Mouse (Mus musculus) granulocyte monocyte progenitor cell, adult 5-6 weeks (primary cell): ENCODE measurements around the gene Gpcpd1. TPM values are rescaled to one million over a fixed set of nuclear protein-coding genes. Genes with fewer than 3 reads are reported as not detected.

Source experiments
- ATAC-seq: replicated peaks from 2 replicates; pipeline ENCODE4 v1.8.0; 2016; ENCODE audit warnings: mild to moderate bottlenecking, moderate TSS enrichment, inconsistent platforms; ENCODE audit not compliant: poor library complexity, severe bottlenecking
- total RNA-seq, 2 experiments: library from RNA; stranded (forward) in 1 of 2; stranded (reverse) in 1 of 2; fragments of 200-712, 200-1000 nt in 1 of 2; fragments of >200 nt in 1 of 2; fragmentation: Nextera tagmentation in 1 of 2; gene quantifications; 2 replicates each; pipeline ENCODE4 v1.2.3; 2014 to 2017

The Gpcpd1 gene
- total RNA-seq, 2 experiments from 2014 or later: 24.4 to 26.1 TPM

GRCm38 (mm10) chr2:132526110-132526509 is 61.4 kb downstream of the Gpcpd1 start:
- ATAC-seq: no peak

DNA sequence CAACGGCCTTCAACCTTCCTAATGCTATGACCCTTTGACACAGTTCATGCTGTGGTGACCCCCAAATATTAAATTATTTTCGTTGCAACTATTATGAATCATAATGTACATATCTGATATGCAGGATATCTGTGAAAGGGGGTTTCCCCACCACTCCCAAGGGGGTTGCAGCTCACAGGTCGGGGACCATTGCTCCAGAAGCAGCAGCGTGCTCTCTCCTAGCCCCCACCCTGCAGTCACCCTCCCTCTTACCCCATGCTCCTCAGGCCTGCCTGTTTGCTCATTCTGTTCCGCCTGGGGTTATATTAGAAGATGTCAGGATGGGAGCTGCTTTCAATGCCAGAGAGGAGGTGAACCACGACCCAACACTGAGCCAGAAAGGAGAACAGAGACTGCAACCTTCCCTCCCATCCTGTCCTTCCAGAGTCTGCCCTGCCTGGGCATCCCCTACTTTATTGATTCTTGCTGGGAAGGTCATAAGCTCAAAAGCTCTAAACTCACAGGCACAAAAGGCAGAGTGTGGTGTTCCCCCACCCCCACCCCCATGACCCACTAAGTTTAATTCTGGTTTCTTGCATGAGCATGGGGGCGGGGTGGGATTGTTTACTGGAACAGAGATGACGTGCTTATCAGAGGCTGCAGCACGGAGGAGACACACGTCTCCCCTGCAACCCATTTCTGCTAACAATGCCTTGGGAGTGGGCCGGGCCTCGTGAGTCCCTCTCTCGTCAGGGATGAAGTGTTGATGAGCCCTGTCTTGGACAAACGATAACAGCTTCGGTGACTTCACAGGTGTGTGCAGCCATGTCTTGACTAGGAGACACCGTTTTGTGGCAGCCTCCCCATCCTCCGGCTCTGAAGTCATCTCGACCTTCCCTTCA is 69.3 kb downstream of the Gpcpd1 start:
- no peak for ATAC-seq

- no peak for ATAC-seq
Observed at GRCm38 (mm10) chr2:132517194-132517836, 70.2 kb downstream of the Gpcpd1 start.

GRCm38 (mm10) chr2:132516130-132517030 is 71.1 kb downstream of the Gpcpd1 start:
- ATAC-seq: peak; percentile 36; the same call in 1 of the 2 replicates

- no peak for ATAC-seq
Observed at GRCm38 (mm10) chr2:132515607-132516006, 71.9 kb downstream of the Gpcpd1 start.

DNA sequence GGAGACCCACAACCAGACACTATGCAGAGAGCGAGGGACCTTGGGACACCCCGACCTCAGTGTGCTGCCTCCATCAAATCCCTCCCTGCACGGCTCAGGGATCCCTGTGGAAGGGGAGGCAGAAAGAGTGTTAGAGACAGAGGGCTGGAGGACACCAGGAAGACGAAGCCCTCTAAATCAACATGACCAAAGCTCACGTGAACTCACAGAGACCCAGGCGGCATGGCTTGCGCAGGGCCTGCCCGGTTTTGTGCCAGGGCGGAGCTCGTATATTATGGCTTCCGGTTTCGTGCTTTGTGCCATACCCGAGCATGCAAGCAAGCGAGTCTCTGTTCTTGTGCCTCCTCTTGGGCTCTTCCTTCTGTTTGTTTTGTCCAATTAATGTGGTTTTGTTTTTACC is 72.5 kb downstream of the Gpcpd1 start:
- no peak for ATAC-seq

DNA sequence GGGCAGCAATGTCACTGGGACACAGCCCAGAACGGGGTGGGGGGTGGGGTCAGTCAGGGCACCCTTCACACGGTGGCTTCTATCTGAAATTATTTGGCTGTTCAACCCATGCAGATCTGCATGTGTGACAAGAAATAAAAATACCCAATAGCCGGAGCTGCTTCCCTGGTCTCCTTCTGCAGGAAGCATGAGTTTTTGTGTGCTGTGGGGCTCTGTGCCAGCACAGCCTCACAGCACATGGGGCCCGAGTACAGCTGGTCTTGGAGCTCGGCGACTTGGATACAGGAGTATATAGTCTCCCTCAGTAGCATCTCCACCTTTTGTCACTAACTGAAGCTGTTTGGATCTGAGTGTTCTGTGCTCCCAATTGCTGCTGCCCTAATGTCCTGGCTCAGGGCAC is 73.2 kb downstream of the Gpcpd1 start:
- ATAC-seq: no peak

GRCm38 (mm10) chr2:132513371-132514181 is 74.0 kb downstream of the Gpcpd1 start:
- no peak for ATAC-seq

- no peak for ATAC-seq
Observed at GRCm38 (mm10) chr2:132512977-132513351, 74.6 kb downstream of the Gpcpd1 start.

- ATAC-seq: peak; percentile 62
Observed at GRCm38 (mm10) chr2:132512051-132512976, 75.2 kb downstream of the Gpcpd1 start.

DNA sequence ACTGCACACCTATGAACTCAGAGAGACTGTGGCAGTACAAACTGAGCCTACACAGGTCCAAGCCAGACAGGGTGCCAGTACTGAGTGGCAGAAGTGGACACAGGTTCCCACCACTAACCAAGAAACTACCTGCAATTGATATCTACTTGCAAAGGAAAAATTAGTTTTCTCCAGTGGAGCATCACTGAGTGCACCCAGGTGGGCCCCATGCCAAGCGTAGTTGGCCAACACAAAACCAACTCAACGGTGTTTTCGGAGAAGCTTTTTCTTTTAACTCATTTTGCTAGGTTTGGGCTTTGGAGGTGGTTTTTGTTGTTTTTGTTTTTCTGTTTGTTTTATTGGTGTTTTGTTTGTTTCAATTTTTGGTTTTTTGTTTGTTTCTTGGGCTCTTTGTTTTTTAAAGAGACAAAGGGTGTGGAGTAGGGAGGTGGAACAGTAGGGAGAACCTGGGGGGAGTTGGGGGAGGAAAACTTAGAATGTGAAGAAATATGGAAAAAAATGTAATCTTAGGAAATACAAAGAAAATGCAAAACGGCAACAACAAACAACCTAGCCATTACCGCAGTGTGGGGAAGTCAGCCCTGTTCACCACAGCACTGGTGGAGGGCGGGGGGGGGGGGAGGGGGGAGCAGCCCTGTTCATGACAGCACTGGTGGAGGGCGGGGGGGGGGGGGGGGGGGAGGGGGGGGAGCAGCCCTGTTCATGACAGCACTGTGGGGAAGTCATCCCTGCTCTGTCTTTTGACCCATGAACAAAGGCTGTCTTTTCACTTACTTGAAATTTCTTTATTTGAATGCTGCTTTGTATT is 76.3 kb downstream of the Gpcpd1 start:
- ATAC-seq: peak; percentile 36

DNA sequence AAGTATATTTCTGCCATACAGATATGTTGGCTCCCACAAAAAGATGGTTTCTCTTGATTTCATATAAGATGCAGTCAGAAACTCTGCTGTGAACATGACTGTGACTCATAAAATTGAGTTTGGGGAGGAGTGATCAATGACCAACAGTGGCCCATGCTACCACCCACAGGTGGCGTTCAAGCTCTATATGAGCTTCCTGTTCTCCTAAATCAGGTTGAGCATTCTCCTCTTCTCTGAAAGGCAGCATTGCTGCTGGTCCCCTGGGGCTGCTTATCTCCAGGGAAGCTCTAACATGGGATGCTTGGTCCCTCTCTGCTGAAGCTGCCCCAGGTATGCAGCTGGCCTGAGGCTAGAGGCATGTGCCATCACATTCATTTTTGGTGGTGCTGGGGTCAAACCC is 77.8 kb downstream of the Gpcpd1 start:
- 0 out of 2 replicates have a peak, but pooled peaks have one; percentile 10 for ATAC-seq

GRCm38 (mm10) chr2:132509261-132509660 is 78.3 kb downstream of the Gpcpd1 start:
- ATAC-seq: peak; percentile 44

GRCm38 (mm10) chr2:132507521-132507920 is 80.0 kb downstream of the Gpcpd1 start:
- ATAC-seq: no peak

DNA sequence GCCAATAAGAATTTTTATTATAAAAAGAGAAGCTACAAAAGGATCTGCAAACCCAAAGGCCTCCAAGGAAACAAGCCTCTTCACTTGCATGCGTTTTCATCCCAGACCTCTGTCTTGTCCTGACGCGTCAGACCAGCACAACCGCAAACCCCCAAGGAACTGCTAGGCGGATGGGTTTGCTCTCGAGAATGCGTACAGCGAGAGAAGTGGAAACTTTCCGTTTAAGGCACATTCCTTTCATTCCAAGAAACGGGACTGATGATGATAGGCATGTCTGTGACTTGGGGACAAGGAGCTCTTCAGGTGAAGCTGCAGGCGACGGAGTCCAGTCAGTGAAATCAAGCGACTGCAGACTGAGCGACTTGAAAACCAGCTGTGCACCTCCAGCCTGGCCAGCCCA is 80.4 kb downstream of the Gpcpd1 start:
- ATAC-seq: no peak

DNA sequence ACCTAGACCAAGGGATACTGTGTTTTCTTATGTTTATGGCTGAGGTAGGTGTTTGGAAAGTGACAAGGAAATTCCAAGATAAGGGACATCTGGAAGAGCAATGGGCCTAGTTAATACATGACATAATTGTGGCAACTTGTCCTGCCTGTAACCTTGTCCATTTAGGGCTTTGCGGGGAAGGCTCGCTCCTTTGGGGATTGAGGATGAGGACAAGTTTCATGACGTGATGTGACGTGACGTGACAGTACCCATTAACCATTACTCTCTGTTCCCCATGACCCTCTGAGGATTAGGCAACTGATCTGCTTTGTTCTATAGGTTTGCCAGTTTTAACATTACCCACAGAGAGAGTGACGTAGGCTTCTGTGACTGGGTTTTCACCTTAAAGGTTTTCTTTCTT is 81.7 kb downstream of the Gpcpd1 start:
- no peak for ATAC-seq

- no peak for ATAC-seq
Observed at GRCm38 (mm10) chr2:132498344-132498743, 89.2 kb downstream of the Gpcpd1 start.
